Mouse (Mus musculus): Measurements from ENCODE around the gene Plb1. TPM values are rescaled to one million over a fixed set of nuclear protein-coding genes. Genes with fewer than 3 reads are reported as not detected.

Plb1 gene
- total RNA-seq, 2 experiments from 2014 or later = not detected

- no peak for ATAC-seq (replicated peaks; ENCODE audit: low FRiP score, poor library complexity, severe bottlenecking)
These were observed 129.1 kb downstream of the Plb1 start for GRCm38 (mm10) chr5:32361441-32362235.

- no peak for ATAC-seq (replicated peaks; ENCODE audit: low FRiP score, poor library complexity, severe bottlenecking)
These were observed 136.9 kb downstream of the Plb1 start for GRCm38 (mm10) chr5:32369391-32369790.

GRCm38 (mm10) chr5:32371239-32371638 lies 138.7 kb downstream of the Plb1 start:
- no peak for ATAC-seq (replicated peaks; ENCODE audit: low FRiP score, poor library complexity, severe bottlenecking)

- ATAC-seq (replicated peaks; ENCODE audit: low FRiP score, poor library complexity, severe bottlenecking) = no peak
These were observed 146.0 kb downstream of the Plb1 start for GRCm38 (mm10) chr5:32378546-32378945.

GRCm38 (mm10) chr5:32388656-32389055 lies 156.1 kb downstream of the Plb1 start:
- ATAC-seq (replicated peaks; ENCODE audit: low FRiP score, poor library complexity, severe bottlenecking) = no peak

- ATAC-seq (replicated peaks; ENCODE audit: low FRiP score, poor library complexity, severe bottlenecking) = no peak
These were observed 157.8 kb downstream of the Plb1 start for GRCm38 (mm10) chr5:32390295-32390694.

GRCm38 (mm10) chr5:32392281-32392680 lies 159.8 kb downstream of the Plb1 start:
- ATAC-seq (replicated peaks; ENCODE audit: low FRiP score, poor library complexity, severe bottlenecking) = no peak

GRCm38 (mm10) chr5:32394586-32394985 lies 162.1 kb downstream of the Plb1 start:
- ATAC-seq (replicated peaks; ENCODE audit: low FRiP score, poor library complexity, severe bottlenecking) = no peak

DNA sequence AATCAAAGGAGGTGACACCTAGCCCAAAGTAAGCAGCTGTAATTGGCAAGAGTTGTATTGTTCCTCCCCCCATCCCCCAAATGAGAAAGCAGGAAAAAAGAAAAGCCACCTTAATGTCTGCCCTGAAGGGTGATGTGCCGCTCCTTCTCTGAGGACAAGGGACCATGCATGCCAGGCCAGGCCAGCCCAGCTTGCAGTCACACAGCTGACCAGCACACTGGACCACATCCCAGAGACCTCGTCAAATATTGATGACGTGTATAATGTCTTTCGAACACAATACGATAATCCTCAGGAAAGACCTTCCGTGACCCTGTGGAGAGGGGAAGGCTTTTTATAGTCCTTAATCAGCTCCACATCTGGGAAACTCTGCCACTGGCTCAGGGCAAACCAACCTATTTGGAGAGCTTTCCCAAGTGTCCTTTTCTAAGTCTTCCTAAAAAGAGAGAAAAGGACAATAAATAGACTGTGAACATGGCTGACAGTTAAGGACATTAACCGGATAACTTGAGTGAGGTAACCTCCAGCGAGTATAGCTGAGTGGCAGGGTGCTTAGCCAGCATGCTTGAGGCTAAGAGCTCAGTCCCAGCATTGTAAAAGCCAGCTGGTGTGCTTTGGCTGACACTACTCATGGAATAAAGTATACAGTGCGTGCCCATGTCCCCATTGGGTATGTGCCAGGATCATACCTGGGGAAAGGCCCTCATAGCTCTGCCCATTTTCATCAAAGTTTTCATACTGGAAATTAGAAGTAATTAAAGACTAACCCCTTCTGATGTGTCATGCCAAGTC lies 162.8 kb downstream of the Plb1 start:
- no peak for ATAC-seq (replicated peaks; ENCODE audit: low FRiP score, poor library complexity, severe bottlenecking)

DNA sequence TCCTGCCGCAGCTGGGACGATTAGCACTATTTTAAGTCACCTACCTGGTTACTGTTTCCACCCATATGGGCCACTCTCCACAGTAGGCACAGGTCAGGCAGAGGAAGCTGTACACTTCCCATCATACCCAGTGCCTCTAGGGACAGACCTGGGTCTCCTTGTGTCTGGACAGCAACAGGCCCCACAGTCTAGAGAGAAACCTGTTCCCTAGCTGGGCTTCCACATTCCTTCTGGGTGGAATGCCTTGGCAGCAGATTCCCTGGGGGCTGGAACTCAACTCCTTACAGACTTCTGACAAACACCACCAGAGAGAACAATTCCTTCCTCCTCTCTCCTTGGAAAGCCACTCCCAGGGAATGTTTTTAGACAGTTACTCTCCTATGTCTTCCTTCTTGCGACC lies 165.2 kb downstream of the Plb1 start:
- no peak for ATAC-seq (replicated peaks; ENCODE audit: low FRiP score, poor library complexity, severe bottlenecking)

DNA sequence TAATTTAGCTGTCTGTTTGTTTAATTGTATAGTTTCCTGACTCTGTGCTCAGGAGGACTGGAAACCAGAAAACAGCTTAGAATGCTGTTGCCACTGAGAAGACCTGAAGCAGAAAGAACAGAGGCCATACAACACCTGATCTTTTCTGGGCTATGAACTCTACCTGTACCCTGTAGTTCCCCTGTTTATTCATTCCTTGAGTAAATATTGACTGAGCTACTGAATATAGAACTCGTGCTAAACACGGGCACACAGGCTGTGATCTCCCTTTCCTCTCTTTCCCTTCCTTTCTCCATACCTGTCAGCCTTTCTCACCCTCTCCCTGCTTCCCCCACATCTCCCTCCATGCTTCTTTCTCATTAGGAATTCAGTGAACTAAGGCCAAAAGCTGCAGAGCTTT lies 168.4 kb downstream of the Plb1 start:
- ATAC-seq (replicated peaks; ENCODE audit: low FRiP score, poor library complexity, severe bottlenecking) = no peak

GRCm38 (mm10) chr5:32403082-32403953 lies 170.8 kb downstream of the Plb1 start:
- ATAC-seq (replicated peaks; ENCODE audit: low FRiP score, poor library complexity, severe bottlenecking) = no peak

GRCm38 (mm10) chr5:32405199-32405855 lies 172.8 kb downstream of the Plb1 start:
- no peak for ATAC-seq (replicated peaks; ENCODE audit: low FRiP score, poor library complexity, severe bottlenecking)

GRCm38 (mm10) chr5:32408771-32409170 lies 176.3 kb downstream of the Plb1 start:
- ATAC-seq (replicated peaks; ENCODE audit: low FRiP score, poor library complexity, severe bottlenecking) = no peak

DNA sequence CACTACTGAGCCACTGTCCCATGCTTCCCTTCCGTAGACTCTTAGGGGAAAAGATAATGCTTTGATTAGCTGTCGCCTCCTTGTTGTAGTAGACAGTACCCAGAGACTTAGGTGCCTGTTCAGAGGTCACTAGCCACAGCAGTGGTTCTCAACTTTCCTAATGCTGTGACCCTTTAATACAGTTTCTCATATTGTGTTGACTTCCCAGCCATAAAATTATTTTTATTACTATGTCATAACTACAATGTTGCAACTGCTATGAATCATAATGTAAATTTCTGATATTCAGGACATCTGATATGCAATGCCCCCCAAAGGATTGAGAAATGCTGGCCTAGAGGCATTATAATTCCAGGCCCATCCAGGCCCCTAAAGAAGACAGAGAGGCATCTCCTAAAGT lies 177.2 kb downstream of the Plb1 start:
- no peak for ATAC-seq (replicated peaks; ENCODE audit: low FRiP score, poor library complexity, severe bottlenecking)

DNA sequence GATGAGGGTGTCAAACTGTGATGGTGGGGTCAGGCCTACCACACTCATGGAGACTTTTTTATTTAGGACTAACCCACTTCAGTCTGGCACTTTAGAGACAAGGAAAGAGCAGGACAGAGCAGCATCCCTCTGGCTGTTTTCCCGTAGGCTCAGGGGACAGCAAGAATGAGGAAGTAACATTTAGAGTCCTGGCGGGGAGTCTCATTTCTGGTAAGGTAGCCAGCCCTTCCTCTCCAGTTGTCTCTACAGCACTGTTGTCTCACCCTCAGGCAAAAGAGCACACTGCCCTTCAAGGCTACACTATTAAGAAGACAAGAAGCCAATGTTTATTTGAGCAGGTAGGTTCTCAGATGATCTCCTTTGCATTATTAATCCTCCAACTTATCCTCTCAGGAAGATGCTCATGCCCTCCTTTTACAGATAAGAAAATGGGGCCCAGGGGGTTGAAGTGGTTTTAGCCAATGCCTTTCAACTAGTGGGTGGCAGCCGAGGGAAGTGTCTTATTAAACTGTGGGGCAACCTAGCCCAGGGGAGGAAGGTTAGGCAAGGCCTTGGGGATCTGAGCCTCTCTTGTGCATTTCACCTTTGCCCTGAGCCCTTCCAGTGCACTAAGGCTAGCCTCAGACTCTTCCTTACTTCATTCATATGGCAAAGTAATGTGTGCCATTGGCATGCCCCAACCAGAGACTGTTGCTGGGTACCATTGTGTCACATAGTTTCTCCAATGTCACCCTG lies 178.6 kb downstream of the Plb1 start:
- no peak for ATAC-seq (replicated peaks; ENCODE audit: low FRiP score, poor library complexity, severe bottlenecking)

GRCm38 (mm10) chr5:32412186-32412950 lies 179.9 kb downstream of the Plb1 start:
- no peak for ATAC-seq (replicated peaks; ENCODE audit: low FRiP score, poor library complexity, severe bottlenecking)

DNA sequence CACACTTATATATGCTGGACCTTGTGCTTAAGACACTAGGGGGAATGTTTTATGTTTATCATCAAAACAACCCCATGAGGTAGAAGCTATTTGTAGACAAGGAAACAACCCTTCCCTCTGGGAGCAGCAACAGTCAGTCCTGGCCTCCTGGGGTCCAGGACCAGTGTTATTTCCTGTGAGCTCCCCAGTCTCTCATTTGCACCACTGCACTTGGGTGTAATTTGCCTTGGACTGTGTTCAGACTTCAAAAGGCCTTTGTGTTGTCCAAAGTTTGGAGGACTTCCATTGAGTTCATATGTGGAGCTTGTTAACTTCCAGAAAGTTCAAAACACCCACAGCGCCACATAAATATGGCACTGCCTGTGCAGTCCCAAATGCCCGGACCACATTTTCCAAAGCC lies 180.6 kb downstream of the Plb1 start:
- no peak for ATAC-seq (replicated peaks; ENCODE audit: low FRiP score, poor library complexity, severe bottlenecking)
